Mouse (Mus musculus) heart, adult 2 months (tissue): ENCODE results near the gene Rbpj. TPM values are rescaled to one million over a fixed set of nuclear protein-coding genes. Genes with fewer than 3 reads are reported as not detected.
A peak's percentile ranks its signal among the peaks of the same experiment; 100 is the strongest.

Experiments used
- DNase-seq, 2 experiments: peaks; one replicate each; pipeline ENCODE4 v3.0.0; 2021
- H3K27ac ChIP-seq: fragments of 200-600 bp; 2 replicates; pipeline ENCODE4 v1.8.1; 2022
- H3K27me3 ChIP-seq: fragments of 200-500 bp; 2 replicates; pipeline ENCODE4 v1.6.1; 2012; ENCODE audit warnings: mild to moderate bottlenecking, low read length, inconsistent platforms, mixed read lengths; ENCODE audit not compliant: control insufficient read depth, insufficient read depth
- H3K36me3 ChIP-seq: fragments of 200-500 bp; 2 replicates; pipeline ENCODE4 v1.6.1; 2012; ENCODE audit warnings: low read length, inconsistent platforms; ENCODE audit not compliant: control insufficient read depth, insufficient read depth
- H3K4me1 ChIP-seq: fragments of 200-500 bp; 2 replicates; pipeline ENCODE4 v1.6.1; 2011; ENCODE audit warnings: low read length; ENCODE audit not compliant: control insufficient read depth, insufficient read depth
- H3K4me3 ChIP-seq: fragments of 200-600 bp; 2 replicates; pipeline ENCODE4 v1.8.1; 2022
- H3K79me2 ChIP-seq: fragments of 200-500 bp; replicated peaks from 2 replicates; pipeline ENCODE4 v1.6.1; 2012; ENCODE audit warnings: mild to moderate bottlenecking, inconsistent platforms, low read length, moderate library complexity, mixed read lengths; ENCODE audit not compliant: control insufficient read depth, insufficient read depth
- H3K9ac ChIP-seq: fragments of 200-500 bp; 2 replicates; pipeline ENCODE4 v1.6.1; 2012; ENCODE audit warnings: low read depth, mild to moderate bottlenecking, control low read depth, inconsistent platforms, low read length, mixed read lengths
- CTCF ChIP-seq: fragments of 200-600 bp; IDR thresholded peaks from 2 replicates; pipeline ENCODE4 v1.8.1; 2022; ENCODE audit warnings: antibody characterized with exemption, mild to moderate bottlenecking, moderate library complexity
- EP300 ChIP-seq: fragments of 200-500 bp; IDR thresholded peaks from 2 replicates; pipeline ENCODE4 v1.6.1; 2011; ENCODE audit warnings: low read depth, low read length, control low read depth; ENCODE audit not compliant: insufficient read depth
- POLR2A ChIP-seq: fragments of 200-500 bp; IDR thresholded peaks from 2 replicates; pipeline ENCODE4 v1.6.1; 2011; ENCODE audit warnings: mild to moderate bottlenecking, low read depth, low read length, control low read depth; ENCODE audit not compliant: insufficient read depth
- WGBS: fragments of 180-500 bp; shearing (Covaris S2); methylation state at CpG from one replicate; pipeline ENCODE4 v1.1.7; 2018; 5-methylcytosine and 5-hydroxymethylcytosine counted together
- intact Hi-C: fragments of 180-260 bp; cut with DNase I; formaldehyde crosslinking; loops from one replicate; pipeline ENCODE4 v1.15.1; 2025
- polyA plus RNA-seq: library from polyadenylated mRNA; depleted of rRNA; stranded (reverse); fragments of >200 nt; gene quantifications from 2 replicates; pipeline ENCODE4 v1.2.3, GENCODE M21; 2012
- total RNA-seq, 2 experiments: library from RNA; stranded (reverse); gene quantifications; 2 replicates each; pipeline ENCODE4 v1.2.3; 2021

The Rbpj gene
- total and polyA plus RNA-seq, 3 experiments: 13.5 to 29.6 (median 22.1) TPM

DNA sequence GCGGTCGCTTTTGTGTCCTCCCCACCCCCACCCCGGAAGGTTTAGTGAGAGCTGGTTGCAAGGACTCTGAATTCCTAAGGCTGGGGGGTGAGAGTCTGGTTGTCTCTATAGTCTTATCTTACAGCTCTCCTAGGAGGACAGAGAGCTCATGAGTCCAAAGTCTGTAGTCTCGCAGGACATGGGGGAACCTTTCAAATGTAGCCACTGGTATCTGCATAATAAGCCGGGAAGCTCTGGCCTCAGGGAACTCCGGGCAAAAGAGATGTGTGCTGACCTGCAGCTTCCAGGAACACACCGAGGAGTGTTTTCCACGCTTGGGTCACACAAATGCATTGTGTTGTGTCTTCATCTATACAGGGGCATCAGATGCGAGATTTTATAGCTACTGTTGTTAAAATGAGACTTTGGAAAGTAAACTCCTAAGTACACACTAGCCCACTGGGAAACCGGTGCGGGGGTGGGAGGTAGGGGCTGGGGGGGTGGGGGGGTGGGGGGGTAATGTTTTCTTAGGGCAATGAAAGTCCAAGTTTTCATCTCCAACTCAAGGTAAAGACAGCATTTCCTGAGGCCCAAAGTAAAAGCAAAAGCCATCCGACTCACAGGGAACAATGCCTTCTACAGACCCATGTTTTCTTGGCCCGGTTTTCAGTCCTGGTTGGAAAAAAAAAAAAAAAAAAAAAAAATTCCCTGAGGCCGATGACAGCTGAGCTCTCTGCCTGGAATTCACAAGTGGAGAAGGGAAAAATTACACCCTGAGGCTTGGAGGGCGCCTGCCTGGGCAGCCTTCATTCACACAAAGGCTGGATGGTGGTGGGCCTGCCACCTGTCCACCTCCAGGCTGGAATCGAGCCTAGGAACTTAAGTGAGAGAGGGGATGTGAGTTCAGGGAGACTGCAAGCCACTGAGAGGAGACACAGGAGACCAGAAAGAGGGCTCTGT lies 4.5 kb downstream of the Rbpj start:
- Histone ChIP-seq H3K27me3 (no peaks in the 10 kb centered on the region), H3K4me1 (peaks cover 9% of the 10 kb centered on the region), H3K9ac (peak overlapping the region; percentile 30), H3K4me3 (peak overlapping the region; percentile 42), H3K27ac (peak overlapping the region; percentile 80), H3K36me3 (peaks cover 3% of the 10 kb centered on the region), H3K79me2 (no peaks in the 10 kb centered on the region)
- intact Hi-C loops: loop anchor here (2.0 kb wide), 1 partner anchor 120 kb away; no protein-coding TSS in a partner anchor
- TF ChIP-seq CTCF (peak; percentile 41), POLR2A (no peak)
- DNase-seq: peak; percentile 35 to 52
- WGBS: 12% methylated on average over 16 of the region's 16 CpGs

DNA sequence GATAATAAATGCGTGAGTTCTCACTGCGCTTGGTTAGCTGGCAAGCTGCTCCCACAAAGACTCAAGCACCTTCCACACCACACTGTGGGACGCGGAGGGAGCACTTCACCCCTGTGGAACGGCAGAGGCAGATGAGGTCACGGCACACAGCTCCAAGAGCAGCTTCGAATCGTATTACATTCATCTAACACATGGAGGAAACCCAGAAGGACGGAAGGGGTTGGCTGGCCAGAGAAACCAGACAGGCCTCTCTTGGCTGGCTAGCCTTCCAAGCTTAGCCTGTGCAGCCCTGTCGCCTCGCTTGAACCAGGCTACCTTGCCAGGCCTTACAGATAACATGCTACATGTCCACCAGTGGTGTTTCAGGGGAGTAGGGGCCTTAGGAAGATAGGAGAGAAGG lies 6.5 kb downstream of the Rbpj start:
- peaks cover 3% of the 10 kb centered on the region for H3K36me3 ChIP-seq
- no peak; the same call in 1 of the 2 replicates for TF ChIP-seq POLR2A
- 0 out of 2 replicates have a peak, but pooled peaks have one; percentile 57 for TF ChIP-seq EP300
- no peak for TF ChIP-seq CTCF
- peak overlapping the region; percentile 64 for H3K27ac ChIP-seq
- WGBS: 41% methylated on average over 11 of the region's 11 CpGs
- H3K4me3 ChIP-seq: no peak overlapping the region
- no peaks in the 10 kb centered on the region for H3K27me3 ChIP-seq
- intact Hi-C loops: no loop called here
- H3K4me1 ChIP-seq: peaks cover 9% of the 10 kb centered on the region
- H3K79me2 ChIP-seq: no peaks in the 10 kb centered on the region
- peak; percentile 65 to 83 for DNase-seq
- H3K9ac ChIP-seq: no peak overlapping the region; the same call in 1 of the 2 replicates

- Histone ChIP-seq H3K4me3 (no peak overlapping the region), H3K27ac (no peak overlapping the region), H3K27me3 (no peaks in the 10 kb centered on the region), H3K9ac (no peak overlapping the region), H3K4me1 (peaks cover 1% of the 10 kb centered on the region; the same call in 1 of the 2 replicates), H3K36me3 (no peaks in the 10 kb centered on the region), H3K79me2 (no peaks in the 10 kb centered on the region)
- no peak for TF ChIP-seq POLR2A
- TF ChIP-seq EP300: no peak
- no peak for TF ChIP-seq CTCF
- 80% methylated on average over 6 of the region's 6 CpGs for WGBS
- intact Hi-C loops: no loop called here
- DNase-seq: no peak
These were observed 13.2 kb downstream of the Rbpj start for GRCm38 (mm10) chr5:53479161-53479560.

GRCm38 (mm10) chr5:53479891-53480290 lies 13.9 kb downstream of the Rbpj start:
- no peak for DNase-seq
- no peak overlapping the region for H3K9ac ChIP-seq
- no peaks in the 10 kb centered on the region for H3K79me2 ChIP-seq
- H3K27me3 ChIP-seq: no peaks in the 10 kb centered on the region
- peaks cover 1% of the 10 kb centered on the region; the same call in 1 of the 2 replicates for H3K4me1 ChIP-seq
- no peak overlapping the region for H3K27ac ChIP-seq
- intact Hi-C loops: no loop called here
- no peaks in the 10 kb centered on the region for H3K36me3 ChIP-seq
- H3K4me3 ChIP-seq: no peak overlapping the region
- TF ChIP-seq POLR2A (no peak), EP300 (no peak), CTCF (no peak)
- WGBS: 78% methylated on average over 5 of the region's 5 CpGs

GRCm38 (mm10) chr5:53481021-53481420 lies 15.1 kb downstream of the Rbpj start:
- no peak overlapping the region for H3K4me3 ChIP-seq
- H3K27me3 ChIP-seq: no peaks in the 10 kb centered on the region
- DNase-seq: no peak
- TF ChIP-seq POLR2A (no peak), EP300 (no peak), CTCF (no peak)
- H3K9ac ChIP-seq: no peak overlapping the region
- H3K4me1 ChIP-seq: peaks cover 1% of the 10 kb centered on the region; the same call in 1 of the 2 replicates
- no peak overlapping the region for H3K27ac ChIP-seq
- WGBS: 75% methylated on average over 2 of the region's 2 CpGs
- H3K79me2 ChIP-seq: no peaks in the 10 kb centered on the region
- no peaks in the 10 kb centered on the region for H3K36me3 ChIP-seq
- intact Hi-C loops: no loop called here

DNA sequence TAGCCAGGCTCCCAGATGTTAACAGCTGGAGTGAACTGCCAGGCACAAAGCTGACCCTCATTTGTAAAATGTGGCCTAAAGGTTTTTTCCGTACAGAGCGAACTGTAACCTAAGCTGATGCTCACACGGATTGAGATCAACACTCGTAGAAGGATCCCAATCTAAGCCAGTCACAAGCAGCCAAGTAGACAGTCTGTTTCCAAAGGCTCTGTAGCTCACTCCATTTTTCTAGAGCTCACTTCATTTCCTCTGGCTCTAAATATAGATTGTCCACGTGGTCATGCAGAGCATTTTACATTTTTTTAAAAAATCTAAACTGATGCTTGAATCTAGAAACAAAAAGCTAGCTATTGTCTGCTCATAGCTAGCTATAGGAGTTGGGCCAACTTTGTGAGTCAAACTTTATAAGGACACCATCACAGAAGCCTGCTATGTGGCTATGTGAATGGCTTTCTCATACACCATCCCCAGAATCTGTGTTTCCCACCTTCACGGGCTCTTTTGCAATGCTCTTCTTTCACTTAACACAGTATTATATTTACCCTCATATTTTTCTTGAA lies 19.2 kb downstream of the Rbpj start:
- H3K4me1 ChIP-seq: peaks cover 1% of the 10 kb centered on the region; the same call in 1 of the 2 replicates
- no peak overlapping the region for H3K4me3 ChIP-seq
- no peaks in the 10 kb centered on the region for H3K79me2 ChIP-seq
- H3K27me3 ChIP-seq: no peaks in the 10 kb centered on the region
- H3K36me3 ChIP-seq: no peaks in the 10 kb centered on the region
- no peak overlapping the region for H3K9ac ChIP-seq
- WGBS: 58% methylated on average over 6 of the region's 6 CpGs
- no peak for DNase-seq
- H3K27ac ChIP-seq: no peak overlapping the region
- intact Hi-C loops: no loop called here
- TF ChIP-seq CTCF: no peak
- TF ChIP-seq POLR2A: no peak
- TF ChIP-seq EP300: no peak
